Mouse (Mus musculus) forebrain, embryonic 16.5 days (tissue): Measurements from ENCODE around the gene Osbpl10. TPM values are rescaled to one million over a fixed set of nuclear protein-coding genes. Genes with fewer than 3 reads are reported as not detected.

Experiments used
- ATAC-seq: fragments of 200-750 bp; cut with Nextera tagmentation; 2 replicates; pipeline ENCODE4 v1.8.0; 2017; ENCODE audit warnings: mild to moderate bottlenecking, moderate library complexity
- H3K27ac ChIP-seq: fragments of 300-500 bp; sonication (generic); 2 replicates; pipeline ENCODE4 v1.5.1; 2014; ENCODE audit warnings: low read length, control low read depth
- H3K27me3 ChIP-seq: fragments of 300-500 bp; sonication (generic); replicated peaks from 2 replicates; pipeline ENCODE4 v1.6.1; 2014; ENCODE audit warnings: low read length; ENCODE audit not compliant: control insufficient read depth, insufficient read depth
- H3K36me3 ChIP-seq: fragments of 300-500 bp; sonication (generic); 2 replicates; pipeline ENCODE4 v1.6.1; 2014; ENCODE audit not compliant: control insufficient read depth, insufficient read depth
- H3K4me1 ChIP-seq: fragments of 300-500 bp; sonication (generic); replicated peaks from 2 replicates; pipeline ENCODE4 v1.6.1; 2014; ENCODE audit warnings: low read length; ENCODE audit not compliant: control insufficient read depth, insufficient read depth
- H3K4me2 ChIP-seq: fragments of 300-500 bp; sonication (generic); 2 replicates; pipeline ENCODE4 v1.6.1; 2014; ENCODE audit warnings: mild to moderate bottlenecking, low read length, control low read depth
- H3K4me3 ChIP-seq: fragments of 300-500 bp; sonication (generic); replicated peaks from 2 replicates; pipeline ENCODE4 v1.5.1; 2014; ENCODE audit warnings: mild to moderate bottlenecking, low read length, control low read depth
- H3K9ac ChIP-seq: fragments of 300-500 bp; sonication (generic); replicated peaks from 2 replicates; pipeline ENCODE4 v1.6.1; 2014; ENCODE audit warnings: low read depth, low read length, control low read depth
- H3K9me3 ChIP-seq: fragments of 300-500 bp; sonication (generic); 2 replicates; pipeline ENCODE4 v1.6.1; 2016; ENCODE audit warnings: low read length; ENCODE audit not compliant: control insufficient read depth
- WGBS: fragments of 180-500 bp; shearing (Covaris S2); extraction: QIAGEN DNeasy Blood & Tissue Kit; methylation state at CpG from one replicate; pipeline ENCODE4 v1.1.7; 2014; 5-methylcytosine and 5-hydroxymethylcytosine counted together
- polyA plus RNA-seq: library from polyadenylated mRNA; unstranded; fragments of >200 nt; fragmentation: Nextera tagmentation; extraction: Ambion mirVana; gene quantifications from 2 replicates; pipeline ENCODE4 v1.2.1, GENCODE M21; 2015

The Osbpl10 gene
- polyA plus RNA-seq, 1 experiment from 2014 or later, result 2.8 TPM

- no peak for ATAC-seq
- 50% methylated on average over 10 of the region's 10 CpGs for WGBS
- H3K4me2 ChIP-seq, result no peak overlapping the region
Measured at GRCm38 (mm10) chr9:115048340-115048739, 70.0 kb downstream of the Osbpl10 start.

GRCm38 (mm10) chr9:115048861-115049260, 70.5 kb downstream of the Osbpl10 start:
- H3K4me2 ChIP-seq, result no peak overlapping the region
- no peak overlapping the region for H3K9ac ChIP-seq
- no peak overlapping the region for H3K27ac ChIP-seq
- no peaks in the 10 kb centered on the region for H3K36me3 ChIP-seq
- H3K27me3 ChIP-seq, result no peaks in the 10 kb centered on the region
- peaks cover 4% of the 10 kb centered on the region for H3K4me1 ChIP-seq
- H3K9me3 ChIP-seq, result no peaks in the 10 kb centered on the region
- 57% methylated on average over 7 of the region's 7 CpGs for WGBS
- no peak for ATAC-seq
- no peak overlapping the region for H3K4me3 ChIP-seq

More at GRCm38 (mm10) chr9:115048340-115048739, 70.0 kb downstream of the Osbpl10 start:
- H3K9me3 ChIP-seq, result no peaks in the 10 kb centered on the region
- H3K4me3 ChIP-seq, result no peak overlapping the region
- no peak overlapping the region for H3K9ac ChIP-seq
- no peaks in the 10 kb centered on the region for H3K27me3 ChIP-seq
- no peak overlapping the region for H3K27ac ChIP-seq
- H3K36me3 ChIP-seq, result no peaks in the 10 kb centered on the region
- H3K4me1 ChIP-seq, result peaks cover 6% of the 10 kb centered on the region

- no peak overlapping the region for H3K9ac ChIP-seq
- no peak for ATAC-seq
- H3K36me3 ChIP-seq, result no peaks in the 10 kb centered on the region
- no peaks in the 10 kb centered on the region for H3K27me3 ChIP-seq
- no peak overlapping the region for H3K27ac ChIP-seq
- no peaks in the 10 kb centered on the region for H3K9me3 ChIP-seq
- no peak overlapping the region for H3K4me2 ChIP-seq
- peaks cover 11% of the 10 kb centered on the region for H3K4me1 ChIP-seq
- WGBS, result 72% methylated on average over 13 of the region's 13 CpGs
- H3K4me3 ChIP-seq, result no peak overlapping the region
Measured at GRCm38 (mm10) chr9:115049981-115050720, 71.8 kb downstream of the Osbpl10 start.

- ATAC-seq, result no peak
- WGBS, result 81% methylated on average over 3 of the region's 3 CpGs
Measured at GRCm38 (mm10) chr9:115051976-115052375, 73.6 kb downstream of the Osbpl10 start.

GRCm38 (mm10) chr9:115053779-115054178, 75.4 kb downstream of the Osbpl10 start:
- peaks cover 9% of the 10 kb centered on the region for H3K4me1 ChIP-seq
- ATAC-seq, result no peak
- no peaks in the 10 kb centered on the region for H3K36me3 ChIP-seq
- H3K4me3 ChIP-seq, result no peak overlapping the region
- no peak overlapping the region for H3K4me2 ChIP-seq
- 93% methylated on average over 14 of the region's 14 CpGs for WGBS
- H3K27me3 ChIP-seq, result no peaks in the 10 kb centered on the region
- H3K27ac ChIP-seq, result no peak overlapping the region
- no peak overlapping the region for H3K9ac ChIP-seq
- H3K9me3 ChIP-seq, result no peaks in the 10 kb centered on the region

More at GRCm38 (mm10) chr9:115051976-115052375, 73.6 kb downstream of the Osbpl10 start:
- Histone ChIP-seq H3K27ac (no peak overlapping the region), H3K9ac (no peak overlapping the region), H3K4me3 (no peak overlapping the region), H3K36me3 (no peaks in the 10 kb centered on the region), H3K27me3 (no peaks in the 10 kb centered on the region), H3K4me1 (peaks cover 9% of the 10 kb centered on the region), H3K9me3 (no peaks in the 10 kb centered on the region), H3K4me2 (no peak overlapping the region)

GRCm38 (mm10) chr9:115055041-115055830, 76.9 kb downstream of the Osbpl10 start:
- H3K9ac ChIP-seq, result no peak overlapping the region
- 76% methylated on average over 8 of the region's 8 CpGs for WGBS
- peak; percentile 33; the same call in 1 of the 2 replicates for ATAC-seq
- H3K4me2 ChIP-seq, result no peak overlapping the region
- H3K27me3 ChIP-seq, result no peaks in the 10 kb centered on the region
- H3K36me3 ChIP-seq, result no peaks in the 10 kb centered on the region
- peaks cover 9% of the 10 kb centered on the region for H3K4me1 ChIP-seq
- no peaks in the 10 kb centered on the region for H3K9me3 ChIP-seq
- H3K27ac ChIP-seq, result no peak overlapping the region
- no peak overlapping the region for H3K4me3 ChIP-seq

GRCm38 (mm10) chr9:115058806-115059205, 80.4 kb downstream of the Osbpl10 start:
- 15% methylated on average over 5 of the region's 5 CpGs for WGBS
- no peak overlapping the region for H3K4me2 ChIP-seq
- H3K4me3 ChIP-seq, result no peak overlapping the region
- no peaks in the 10 kb centered on the region for H3K27me3 ChIP-seq
- no peaks in the 10 kb centered on the region for H3K9me3 ChIP-seq
- H3K36me3 ChIP-seq, result no peaks in the 10 kb centered on the region
- ATAC-seq, result no peak
- H3K9ac ChIP-seq, result no peak overlapping the region
- peaks cover 9% of the 10 kb centered on the region for H3K4me1 ChIP-seq
- H3K27ac ChIP-seq, result no peak overlapping the region

GRCm38 (mm10) chr9:115064834-115065233, 86.5 kb downstream of the Osbpl10 start:
- 0 out of 2 replicates have a peak, but pooled peaks cover 3% of the 10 kb centered on the region for H3K9me3 ChIP-seq
- 100% methylated on average over 1 of the region's 1 CpGs for WGBS
- no peak overlapping the region for H3K4me2 ChIP-seq
- no peaks in the 10 kb centered on the region for H3K27me3 ChIP-seq
- no peaks in the 10 kb centered on the region for H3K4me1 ChIP-seq
- no peak overlapping the region for H3K27ac ChIP-seq
- no peak overlapping the region for H3K9ac ChIP-seq
- no peak for ATAC-seq
- H3K4me3 ChIP-seq, result no peak overlapping the region
- H3K36me3 ChIP-seq, result no peaks in the 10 kb centered on the region

- 78% methylated on average over 9 of the region's 9 CpGs for WGBS
- Histone ChIP-seq H3K4me3 (no peak overlapping the region), H3K4me2 (no peak overlapping the region), H3K36me3 (no peaks in the 10 kb centered on the region), H3K4me1 (no peaks in the 10 kb centered on the region), H3K27me3 (no peaks in the 10 kb centered on the region), H3K9ac (no peak overlapping the region), H3K27ac (no peak overlapping the region), H3K9me3 (0 out of 2 replicates have a peak, but pooled peaks cover 3% of the 10 kb centered on the region)
- ATAC-seq, result no peak
Measured at GRCm38 (mm10) chr9:115067071-115067470, 88.7 kb downstream of the Osbpl10 start.
